Mouse (Mus musculus) hindbrain, embryonic 13.5 days (tissue): ENCODE results near the gene Gcc2. TPM values are rescaled to one million over a fixed set of nuclear protein-coding genes. Genes with fewer than 3 reads are reported as not detected.
"Not testable (repeated sequence)": the region's sequence is repeated elsewhere in the genome, so short reads cannot be mapped to it uniquely, and the experiment has no call there.

Experiments used
- ATAC-seq: fragments of 200-750 bp; cut with Nextera tagmentation; 2 replicates; pipeline ENCODE4 v1.8.0; 2017; ENCODE audit warnings: moderate TSS enrichment; ENCODE audit not compliant: low FRiP score
- H3K27ac ChIP-seq: fragments of 300-500 bp; sonication (generic); 2 replicates; pipeline ENCODE4 v1.5.1; 2015; ENCODE audit warnings: inconsistent platforms, mild to moderate bottlenecking, moderate library complexity
- H3K27me3 ChIP-seq: fragments of 300-500 bp; sonication (generic); 2 replicates; pipeline ENCODE4 v1.6.1; 2015; ENCODE audit warnings: mild to moderate bottlenecking, inconsistent platforms
- H3K36me3 ChIP-seq: fragments of 300-500 bp; sonication (generic); 2 replicates; pipeline ENCODE4 v1.6.1; 2015; ENCODE audit warnings: mild to moderate bottlenecking, inconsistent platforms
- H3K4me1 ChIP-seq: fragments of 300-500 bp; sonication (generic); replicated peaks from 2 replicates; pipeline ENCODE4 v1.6.1; 2015; ENCODE audit warnings: inconsistent platforms
- H3K4me2 ChIP-seq: fragments of 300-500 bp; sonication (generic); 2 replicates; pipeline ENCODE4 v1.6.1; 2015; ENCODE audit warnings: inconsistent platforms, mild to moderate bottlenecking, moderate library complexity
- H3K4me3 ChIP-seq: fragments of 300-500 bp; sonication (generic); 2 replicates; pipeline ENCODE4 v1.5.1; 2015; ENCODE audit warnings: mild to moderate bottlenecking, inconsistent platforms
- H3K9ac ChIP-seq: fragments of 300-500 bp; sonication (generic); 2 replicates; pipeline ENCODE4 v1.6.1; 2015; ENCODE audit warnings: mild to moderate bottlenecking, inconsistent platforms
- H3K9me3 ChIP-seq: fragments of 300-500 bp; sonication (generic); 2 replicates; pipeline ENCODE4 v1.6.1; 2016; ENCODE audit warnings: inconsistent platforms
- WGBS: fragments of 180-500 bp; shearing (Covaris S2); methylation state at CpG from one replicate; pipeline ENCODE4 v1.1.7; 2015; 5-methylcytosine and 5-hydroxymethylcytosine counted together
- polyA plus RNA-seq: library from polyadenylated mRNA; unstranded; fragments of >200 nt; fragmentation: Nextera tagmentation; extraction: Ambion mirVana; gene quantifications from 2 replicates; pipeline ENCODE4 v1.2.1, GENCODE M21; 2015

Gene Gcc2
- polyA plus RNA-seq, 1 experiment from 2014 or later, result 99.6 TPM

GRCm38 (mm10) chr10:58336156-58336555, 80.9 kb downstream of the Gcc2 start:
- Histone ChIP-seq H3K36me3 (no peaks in the 10 kb centered on the region), H3K4me2 (no peak overlapping the region), H3K9ac (no peak overlapping the region), H3K4me3 (no peak overlapping the region), H3K9me3 (no peaks in the 10 kb centered on the region), H3K27ac (no peak overlapping the region), H3K4me1 (peaks cover 3% of the 10 kb centered on the region; the same call in 1 of the 2 replicates), H3K27me3 (no peaks in the 10 kb centered on the region)
- WGBS, result 83% methylated on average over 1 of the region's 1 CpGs
- no peak for ATAC-seq

GRCm38 (mm10) chr10:58337091-58337490, 81.8 kb downstream of the Gcc2 start:
- ATAC-seq, H3K36me3 ChIP-seq, H3K9ac ChIP-seq, H3K27me3 ChIP-seq, H3K4me1 ChIP-seq, H3K4me3 ChIP-seq, H3K4me2 ChIP-seq, H3K9me3 ChIP-seq, H3K27ac ChIP-seq: not testable (repeated sequence)
- 95% methylated on average over 4 of the region's 4 CpGs for WGBS

- no peak for ATAC-seq
- no peaks in the 10 kb centered on the region for H3K27me3 ChIP-seq
- H3K9ac ChIP-seq, result no peak overlapping the region
- peaks cover 8% of the 10 kb centered on the region; the same call in 1 of the 2 replicates for H3K4me1 ChIP-seq
- no peaks in the 10 kb centered on the region for H3K36me3 ChIP-seq
- peak overlapping the region; percentile 61; the same call in 1 of the 2 replicates for H3K27ac ChIP-seq
- no peaks in the 10 kb centered on the region for H3K9me3 ChIP-seq
- no peak overlapping the region for H3K4me3 ChIP-seq
- no peak overlapping the region for H3K4me2 ChIP-seq
- WGBS, result 70% methylated on average over 1 of the region's 1 CpGs
Measured at GRCm38 (mm10) chr10:58338590-58338989, 83.3 kb downstream of the Gcc2 start.

- Histone ChIP-seq H3K27me3 (no peaks in the 10 kb centered on the region), H3K27ac (0 out of 2 replicates have a peak overlapping the region, but pooled peaks have one; percentile 23), H3K4me3 (no peak overlapping the region), H3K9ac (no peak overlapping the region), H3K9me3 (peaks cover 6% of the 10 kb centered on the region; the same call in 1 of the 2 replicates), H3K36me3 (peaks cover 5% of the 10 kb centered on the region; the same call in 1 of the 2 replicates), H3K4me1 (peaks cover 8% of the 10 kb centered on the region; the same call in 1 of the 2 replicates), H3K4me2 (no peak overlapping the region)
- 72% methylated on average over 2 of the region's 2 CpGs for WGBS
- no peak for ATAC-seq
Measured at GRCm38 (mm10) chr10:58341685-58342084, 86.4 kb downstream of the Gcc2 start.

- Histone ChIP-seq H3K9me3 (peaks cover 6% of the 10 kb centered on the region; the same call in 1 of the 2 replicates), H3K4me1 (peaks cover 8% of the 10 kb centered on the region; the same call in 1 of the 2 replicates), H3K4me2 (no peak overlapping the region), H3K9ac (no peak overlapping the region), H3K27me3 (no peaks in the 10 kb centered on the region), H3K4me3 (no peak overlapping the region), H3K27ac (0 out of 2 replicates have a peak overlapping the region, but pooled peaks have one; percentile 41), H3K36me3 (peaks cover 5% of the 10 kb centered on the region; the same call in 1 of the 2 replicates)
- no peak for ATAC-seq
- whole genome bisulfite sequencing, result 88% methylated on average over 2 of the region's 2 CpGs
Measured at GRCm38 (mm10) chr10:58342199-58342598, 86.9 kb downstream of the Gcc2 start.

GRCm38 (mm10) chr10:58343552-58343951, 88.3 kb downstream of the Gcc2 start:
- H3K4me2 ChIP-seq, result no peak overlapping the region

GRCm38 (mm10) chr10:58350600-58350999, 95.3 kb downstream of the Gcc2 start:
- Histone ChIP-seq H3K4me1 (no peaks in the 10 kb centered on the region), H3K27me3 (no peaks in the 10 kb centered on the region), H3K27ac (no peak overlapping the region), H3K9me3 (no peaks in the 10 kb centered on the region), H3K4me2 (no peak overlapping the region), H3K9ac (no peak overlapping the region), H3K4me3 (no peak overlapping the region), H3K36me3 (peaks cover 2% of the 10 kb centered on the region; the same call in 1 of the 2 replicates)
- ATAC-seq, result no peak
- WGBS, result 89% methylated on average over 3 of the region's 3 CpGs

More at GRCm38 (mm10) chr10:58343552-58343951, 88.3 kb downstream of the Gcc2 start:
- no peak overlapping the region for H3K27ac ChIP-seq
- WGBS, result 96% methylated on average over 3 of the region's 3 CpGs
- peaks cover 4% of the 10 kb centered on the region; the same call in 1 of the 2 replicates for H3K4me1 ChIP-seq
- H3K4me3 ChIP-seq, result no peak overlapping the region
- H3K9ac ChIP-seq, result no peak overlapping the region
- peaks cover 8% of the 10 kb centered on the region; the same call in 1 of the 2 replicates for H3K36me3 ChIP-seq
- no peaks in the 10 kb centered on the region for H3K27me3 ChIP-seq
- H3K9me3 ChIP-seq, result peaks cover 6% of the 10 kb centered on the region; the same call in 1 of the 2 replicates
- ATAC-seq, result no peak

- H3K4me1 ChIP-seq, result no peaks in the 10 kb centered on the region
- H3K27ac ChIP-seq, result no peak overlapping the region
- H3K4me2 ChIP-seq, result no peak overlapping the region
- no peak for ATAC-seq
- peaks cover 2% of the 10 kb centered on the region; the same call in 1 of the 2 replicates for H3K36me3 ChIP-seq
- H3K27me3 ChIP-seq, result no peaks in the 10 kb centered on the region
- no peak overlapping the region for H3K4me3 ChIP-seq
- WGBS, result 97% methylated on average over 2 of the region's 2 CpGs
- no peak overlapping the region for H3K9ac ChIP-seq
- H3K9me3 ChIP-seq, result no peaks in the 10 kb centered on the region
Measured at GRCm38 (mm10) chr10:58351670-58352069, 96.4 kb downstream of the Gcc2 start.

GRCm38 (mm10) chr10:58352364-58352763, 97.1 kb downstream of the Gcc2 start:
- WGBS, result 88% methylated on average over 3 of the region's 3 CpGs

DNA sequence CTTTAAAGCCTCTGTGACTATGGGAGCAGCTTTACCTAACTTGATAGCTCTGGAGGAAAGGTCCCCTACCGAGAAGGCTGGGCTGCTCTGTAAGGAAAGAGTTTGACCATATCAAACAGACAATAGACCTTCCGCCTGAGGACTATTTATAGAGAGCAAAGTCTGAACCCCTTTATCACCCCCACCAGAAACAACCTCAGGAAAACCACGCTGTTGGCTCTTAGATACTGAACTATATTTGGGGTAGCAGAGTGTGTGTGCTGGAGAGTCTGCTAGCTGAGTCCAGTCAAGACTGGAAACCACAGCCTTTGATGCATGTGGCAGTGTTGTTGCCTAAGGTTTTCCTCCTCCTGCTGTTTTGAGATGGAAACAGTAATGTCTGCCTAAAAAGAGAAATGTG, 99.3 kb downstream of the Gcc2 start:
- Histone ChIP-seq H3K9me3 (no peaks in the 10 kb centered on the region), H3K9ac (no peak overlapping the region), H3K36me3 (no peaks in the 10 kb centered on the region), H3K4me1 (no peaks in the 10 kb centered on the region), H3K27ac (no peak overlapping the region), H3K4me3 (no peak overlapping the region), H3K27me3 (no peaks in the 10 kb centered on the region), H3K4me2 (no peak overlapping the region)
- ATAC-seq, result no peak
- WGBS, result 21% methylated on average over 3 of the region's 3 CpGs

More at GRCm38 (mm10) chr10:58352364-58352763, 97.1 kb downstream of the Gcc2 start:
- Histone ChIP-seq H3K4me1 (no peaks in the 10 kb centered on the region), H3K36me3 (peaks cover 2% of the 10 kb centered on the region; the same call in 1 of the 2 replicates), H3K9ac (no peak overlapping the region), H3K9me3 (no peaks in the 10 kb centered on the region), H3K27me3 (no peaks in the 10 kb centered on the region), H3K27ac (no peak overlapping the region), H3K4me3 (no peak overlapping the region), H3K4me2 (no peak overlapping the region)
- no peak for ATAC-seq

Other genes starting within 250 kb of the Gcc2 start
- gene AW822073, start 30.6 kb upstream of the Gcc2 start, polyA plus RNA-seq, result not detected in 2 replicates
- not detected in 2 replicates for gene Duxf3, start 22.8 kb upstream of the Gcc2 start, polyA plus RNA-seq
- gene Gm4981, start 18.8 kb upstream of the Gcc2 start, polyA plus RNA-seq, result not detected in 2 replicates
- 66.0 and 69.2 TPM in 2 replicates for gene Lims1, start 68.0 kb downstream of the Gcc2 start, polyA plus RNA-seq
- 20.5 and 20.6 TPM in 2 replicates for gene Ranbp2, start 191.4 kb downstream of the Gcc2 start, polyA plus RNA-seq
- 10.4 and 11.1 TPM in 2 replicates for gene Ccdc138, start 242.5 kb downstream of the Gcc2 start, polyA plus RNA-seq